19 mouse cellular contexts compared by ENCODE assay signal in genomic region chr17:45824977-45825376, GRCm38 (mm10).
DNase-seq lines count a peak whose midpoint lies in the region; ATAC-seq and TF ChIP-seq lines count a peak whose summit lies in the region.
"Had no signal": no experiment of that assay in that cellular context is flagged by ENCODE, and none has a peak within 500 bp of the region (broad histone marks: within the 10 kb centered on the region; RNA-seq: fewer than 3 reads in every experiment).

No protein-coding gene starts in this region.

- H3K27me3 ChIP-seq in forebrain, embryonic 10.5 days (ENCODE audit: poor library complexity, severe bottlenecking), result no peaks in the 10 kb centered on the region
- no peaks in the 10 kb centered on the region for H3K27me3 ChIP-seq in forebrain, embryonic 16.5 days (replicated peaks; ENCODE audit: control insufficient read depth, insufficient read depth, low read length)
- no peaks in the 10 kb centered on the region for H3K27me3 ChIP-seq in lung, embryonic 16.5 days (ENCODE audit: control insufficient read depth, insufficient read depth, low read depth, low read length)
- no peaks in the 10 kb centered on the region for H3K27me3 ChIP-seq in lung, postnatal 0 days (replicated peaks; ENCODE audit: insufficient read depth, low read length)
- no peaks in the 10 kb centered on the region for H3K27me3 ChIP-seq in embryonic facial prominence, embryonic 12.5 days
- no peaks in the 10 kb centered on the region for H3K27me3 ChIP-seq in limb, embryonic 11.5 days (ENCODE audit: control insufficient read depth, insufficient read depth, low read length)
- H3K27me3 ChIP-seq: embryonic facial prominence, embryonic 15.5 days had no signal

- no peak for ATAC-seq in forebrain, embryonic 16.5 days
- peak; percentile 73 for ATAC-seq in lung, embryonic 16.5 days (ENCODE audit: low read depth)
- ATAC-seq in lung, postnatal 0 days, result no peak
- ATAC-seq in embryonic facial prominence, embryonic 12.5 days (ENCODE audit: insufficient number of reproducible peaks, insufficient read depth, low FRiP score, low TSS enrichment), result no peak
- ATAC-seq in limb, embryonic 11.5 days (ENCODE audit: insufficient number of reproducible peaks, low FRiP score, low TSS enrichment, low read depth), result no peak

- no peaks in the 10 kb centered on the region for H3K36me3 ChIP-seq in forebrain, embryonic 10.5 days (replicated peaks)
- H3K36me3 ChIP-seq in forebrain, embryonic 16.5 days (ENCODE audit: control insufficient read depth, insufficient read depth), result no peaks in the 10 kb centered on the region
- no peaks in the 10 kb centered on the region for H3K36me3 ChIP-seq in lung, embryonic 16.5 days (ENCODE audit: control insufficient read depth, insufficient read depth, low read length)
- H3K36me3 ChIP-seq in lung, postnatal 0 days (ENCODE audit: insufficient read depth, low read length), result no peaks in the 10 kb centered on the region
- H3K36me3 ChIP-seq in embryonic facial prominence, embryonic 12.5 days, result no peaks in the 10 kb centered on the region
- no peaks in the 10 kb centered on the region for H3K36me3 ChIP-seq in limb, embryonic 11.5 days (ENCODE audit: control insufficient read depth, insufficient read depth, low read length)
- H3K36me3 ChIP-seq: embryonic facial prominence, embryonic 15.5 days; heart, embryonic 10.5 days had no signal

- TF ChIP-seq EP300 in lung, postnatal 0 days (IDR thresholded peaks at IDR 0.05), result no peak

- 56% methylated on average over 8 of the region's 8 CpGs for WGBS in forebrain, embryonic 10.5 days
- WGBS in forebrain, embryonic 16.5 days, result 22% methylated on average over 8 of the region's 8 CpGs
- 40% methylated on average over 8 of the region's 8 CpGs for WGBS in lung, embryonic 16.5 days
- 40% methylated on average over 8 of the region's 8 CpGs for WGBS in lung, postnatal 0 days
- WGBS in embryonic facial prominence, embryonic 12.5 days, result 40% methylated on average over 8 of the region's 8 CpGs
- WGBS in limb, embryonic 11.5 days, result 80% methylated on average over 8 of the region's 8 CpGs

- peak overlapping the region; percentile 76 for H3K27ac ChIP-seq in forebrain, embryonic 10.5 days
- no peak overlapping the region for H3K27ac ChIP-seq in forebrain, embryonic 16.5 days (ENCODE audit: low read length)
- H3K27ac ChIP-seq in lung, embryonic 16.5 days (ENCODE audit: low read length), result peak overlapping the region; percentile 38
- no peak overlapping the region for H3K27ac ChIP-seq in lung, postnatal 0 days (ENCODE audit: low read length)
- H3K27ac ChIP-seq in embryonic facial prominence, embryonic 12.5 days, result peak overlapping the region; percentile 47; the same call in 1 of the 2 replicates
- H3K27ac ChIP-seq in limb, embryonic 11.5 days (replicated peaks; ENCODE audit: low read depth, low read length), result no peak overlapping the region
- H3K27ac ChIP-seq: embryonic facial prominence, embryonic 15.5 days; heart, embryonic 10.5 days had no signal

- no peak overlapping the region for H3K9ac ChIP-seq in forebrain, embryonic 16.5 days (replicated peaks; ENCODE audit: low read depth, low read length)
- H3K9ac ChIP-seq in lung, embryonic 16.5 days (ENCODE audit: low read length), result no peak overlapping the region
- H3K9ac ChIP-seq in lung, postnatal 0 days (replicated peaks; ENCODE audit: low read depth), result no peak overlapping the region
- no peak overlapping the region for H3K9ac ChIP-seq in embryonic facial prominence, embryonic 12.5 days
- peak overlapping the region; percentile 22; the same call in 1 of the 2 replicates for H3K9ac ChIP-seq in limb, embryonic 11.5 days (ENCODE audit: low read length)
- H3K9ac ChIP-seq: embryonic facial prominence, embryonic 15.5 days had no signal

- peaks cover 4% of the 10 kb centered on the region for H3K9me3 ChIP-seq in forebrain, embryonic 10.5 days
- H3K9me3 ChIP-seq in forebrain, embryonic 16.5 days (ENCODE audit: control insufficient read depth, low read length), result no peaks in the 10 kb centered on the region; the same call in 1 of the 2 replicates
- no peaks in the 10 kb centered on the region for H3K9me3 ChIP-seq in lung, embryonic 16.5 days (ENCODE audit: control insufficient read depth, low read length)
- peaks cover under 1% of the 10 kb centered on the region; the same call in 1 of the 2 replicates for H3K9me3 ChIP-seq in lung, postnatal 0 days (ENCODE audit: low read length)
- H3K9me3 ChIP-seq in embryonic facial prominence, embryonic 12.5 days, result 0 out of 2 replicates have a peak, but pooled peaks cover 2% of the 10 kb centered on the region
- H3K9me3 ChIP-seq in limb, embryonic 11.5 days (ENCODE audit: control insufficient read depth, low read length), result no peaks in the 10 kb centered on the region
- H3K9me3 ChIP-seq: embryonic facial prominence, embryonic 15.5 days had no signal

- intact Hi-C loops in left cerebral cortex, postnatal 36 days (cut with DNase I), result no loop called here

- peaks cover 15% of the 10 kb centered on the region for H3K4me1 ChIP-seq in forebrain, embryonic 10.5 days
- 0 out of 2 replicates have a peak, but pooled peaks cover 4% of the 10 kb centered on the region for H3K4me1 ChIP-seq in forebrain, embryonic 16.5 days (replicated peaks; ENCODE audit: control insufficient read depth, insufficient read depth, low read length)
- peaks cover 5% of the 10 kb centered on the region; the same call in 1 of the 2 replicates for H3K4me1 ChIP-seq in lung, embryonic 16.5 days (replicated peaks; ENCODE audit: control insufficient read depth, insufficient read depth, low read length)
- H3K4me1 ChIP-seq in lung, postnatal 0 days (ENCODE audit: insufficient read depth, low read depth, low read length), result no peaks in the 10 kb centered on the region
- peaks cover 11% of the 10 kb centered on the region; the same call in 1 of the 2 replicates for H3K4me1 ChIP-seq in embryonic facial prominence, embryonic 12.5 days
- peaks cover 10% of the 10 kb centered on the region for H3K4me1 ChIP-seq in limb, embryonic 11.5 days (ENCODE audit: control insufficient read depth, insufficient read depth, low read length)

- no peak overlapping the region for H3K4me3 ChIP-seq in forebrain, embryonic 10.5 days
- no peak overlapping the region for H3K4me3 ChIP-seq in forebrain, embryonic 16.5 days (replicated peaks; ENCODE audit: low read length)
- no peak overlapping the region for H3K4me3 ChIP-seq in lung, embryonic 16.5 days (ENCODE audit: low read length)
- no peak overlapping the region for H3K4me3 ChIP-seq in lung, postnatal 0 days (ENCODE audit: low read depth, low read length)
- H3K4me3 ChIP-seq in embryonic facial prominence, embryonic 12.5 days, result no peak overlapping the region
- H3K4me3 ChIP-seq in limb, embryonic 11.5 days (ENCODE audit: low read depth, low read length), result no peak overlapping the region
- H3K4me3 ChIP-seq: embryonic facial prominence, embryonic 15.5 days; heart, embryonic 10.5 days had no signal

- no peak for DNase-seq in forebrain, embryonic 10.5 days (ENCODE audit: extremely low spot score, low spot score)
- DNase-seq in lung, postnatal 0 days (ENCODE audit: low spot score), result no peak
- DNase-seq in limb, embryonic 11.5 days (ENCODE audit: low spot score), result no peak
- DNase-seq in adipocyte (ENCODE audit: low spot score), result no peak
- DNase-seq in left cerebral cortex, postnatal 36 days (ENCODE audit: low spot score in 2 of 2), result no peak
- DNase-seq: adrenal gland, adult 8-10 months; cerebellum, adult 18-20 months; gastrocnemius, postnatal 14 days; heart, postnatal 10 days; kidney, adult 9 months; kidney, postnatal 36 days; layer of hippocampus, adult 9-11 months; lung, adult 18-20 months; thymus, adult 18-20 months had no signal

- no peak for TF ChIP-seq CTCF in lung, postnatal 0 days (IDR thresholded peaks at IDR 0.05)

- H3K4me2 ChIP-seq in forebrain, embryonic 16.5 days (ENCODE audit: low read length), result no peak overlapping the region
- no peak overlapping the region for H3K4me2 ChIP-seq in lung, embryonic 16.5 days (ENCODE audit: low read depth, low read length)
- H3K4me2 ChIP-seq in lung, postnatal 0 days (replicated peaks; ENCODE audit: low read depth, low read length), result no peak overlapping the region
- H3K4me2 ChIP-seq in embryonic facial prominence, embryonic 12.5 days (replicated peaks), result no peak overlapping the region
- H3K4me2 ChIP-seq in limb, embryonic 11.5 days (ENCODE audit: low read depth, severe bottlenecking), result no peak overlapping the region
- H3K4me2 ChIP-seq: embryonic facial prominence, embryonic 15.5 days had no signal

Comparison
In these comparisons a context has a peak if more than half of its experiments do, and no peak if none do; other contexts are left out.
1. H3K27ac ChIP-seq: peak in forebrain, embryonic 10.5 days (single experiment), lung, embryonic 16.5 days (single experiment) and embryonic facial prominence, embryonic 12.5 days (single experiment); none in forebrain, embryonic 16.5 days (single experiment), lung, postnatal 0 days (single experiment) and limb, embryonic 11.5 days (single experiment).